Mouse (Mus musculus) C2C12 (cell line): ENCODE data around the gene Dnajc28.

Source experiments
- CTCF ChIP-seq: IDR thresholded peaks from one replicate; pipeline ENCODE4 v1.5.1; 2011; ENCODE audit not compliant: control insufficient read depth, insufficient read depth, insufficient read length
- MYOG ChIP-seq: IDR thresholded peaks from one replicate; pipeline ENCODE4 v1.6.1; 2011; ENCODE audit not compliant: control insufficient read depth, insufficient read length; ENCODE audit errors: extremely low read depth

GRCm38 (mm10) chr16:91571105-91571504, 47.7 kb downstream of the Dnajc28 start:
- no peak for TF ChIP-seq CTCF
- TF ChIP-seq MYOG = no peak
